Mouse (Mus musculus): ENCODE data around the gene Sema3b.
A peak's percentile ranks its signal among the peaks of the same experiment; 100 is the strongest.

DNA sequence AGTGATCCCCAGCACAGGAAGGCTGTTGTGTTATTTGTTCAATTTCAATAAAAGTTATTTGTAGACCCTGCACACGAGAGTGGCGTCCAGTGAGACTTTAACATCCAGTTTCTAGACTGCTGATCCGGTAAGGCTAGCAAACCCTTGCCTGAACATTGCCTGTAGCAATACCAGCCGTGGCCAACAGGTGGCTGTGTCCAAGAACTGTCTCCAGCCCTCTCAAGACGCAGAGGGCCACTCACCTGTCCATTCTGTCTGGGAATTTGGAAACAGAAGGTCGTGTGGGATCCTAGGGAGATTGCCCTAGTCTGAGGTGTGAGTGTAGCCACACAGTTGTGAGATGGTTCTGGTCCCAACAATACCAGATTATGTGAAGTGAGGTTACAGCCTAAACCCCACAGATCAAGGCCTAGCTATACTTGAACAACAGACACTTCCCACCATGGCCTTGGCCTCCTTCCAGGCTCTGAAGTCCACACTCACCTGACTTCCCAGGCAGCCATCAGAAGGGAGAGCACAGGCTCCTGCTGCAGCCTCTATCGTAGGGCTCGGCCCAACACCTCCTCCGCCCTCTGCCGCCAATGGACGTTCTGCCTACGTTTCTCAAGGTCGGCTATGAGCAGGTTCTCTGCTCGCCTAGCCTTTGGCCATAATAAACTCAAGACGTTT is 42.9 kb downstream of the Sema3b start:
- peak; percentile 97 for TF ChIP-seq CTCF (IDR thresholded peaks at IDR 0.05; ENCODE audit: insufficient read depth, low read length)
- TF ChIP-seq POLR2A (IDR thresholded peaks at IDR 0.05; ENCODE audit: borderline replicate concordance, extremely low read depth, low read depth, low read length): peak; percentile 59

Measured in lung, adult 2 months (tissue).